Mouse (Mus musculus) MEL (cell line): Measurements from ENCODE around the gene Swt1. TPM values are rescaled to one million over a fixed set of nuclear protein-coding genes. Genes with fewer than 3 reads are reported as not detected.

Experiments
- DNase-seq: peaks from one replicate; pipeline ENCODE4 v3.0.0; 2011; ENCODE audit warnings: low read depth, low spot score
- H3K27ac ChIP-seq: 2 replicates; pipeline ENCODE4 v1.5.1; 2012; ENCODE audit warnings: low read depth, mild to moderate bottlenecking, control low read depth, low read length, moderate library complexity; ENCODE audit not compliant: control insufficient read depth
- H3K27me3 ChIP-seq, 2 experiments: fragments of 150-350 bp in 1 of 2; sonication (generic) in 1 of 2; 2 replicates each; pipeline ENCODE4 v1.6.1; 2012; ENCODE audit warnings: low read length in 2 of 2, mild to moderate bottlenecking in 2 of 2, improper control_type of control experiment in 1 of 2, moderate library complexity in 1 of 2; ENCODE audit not compliant: insufficient read depth in 2 of 2, control insufficient read depth in 1 of 2
- H3K36me3 ChIP-seq, 2 experiments: 2 replicates each; pipeline ENCODE4 v1.6.1; 2012 to 2014; ENCODE audit warnings: low read length in 2 of 2, improper control_type of control experiment in 1 of 2, inconsistent platforms in 1 of 2, mild to moderate bottlenecking in 1 of 2; ENCODE audit not compliant: insufficient read depth in 2 of 2, control insufficient read depth in 1 of 2
- H3K4me1 ChIP-seq, 2 experiments: fragments of 150-350 bp in 1 of 2; sonication (generic) in 1 of 2; 2 replicates each; pipeline ENCODE4 v1.6.1; 2012; ENCODE audit warnings: low read length in 2 of 2, improper control_type of control experiment in 1 of 2, mild to moderate bottlenecking in 1 of 2; ENCODE audit not compliant: insufficient read depth in 2 of 2, control insufficient read depth in 1 of 2
- H3K4me3 ChIP-seq, 2 experiments: fragments of 150-350 bp in 1 of 2; sonication (generic) in 1 of 2; 2 replicates each; pipeline ENCODE4 v1.5.1; 2012; ENCODE audit warnings: low read depth in 2 of 2, low read length in 2 of 2, mild to moderate bottlenecking in 2 of 2, moderate library complexity in 2 of 2, control low read depth in 1 of 2, improper control_type of control experiment in 1 of 2; ENCODE audit not compliant: control insufficient read depth in 1 of 2, insufficient read depth in 1 of 2
- H3K79me2 ChIP-seq: 2 replicates; pipeline ENCODE4 v1.6.1; 2012; ENCODE audit warnings: mild to moderate bottlenecking, low read length, moderate library complexity; ENCODE audit not compliant: control insufficient read depth, poor library complexity, insufficient read depth
- H3K9ac ChIP-seq: 2 replicates; pipeline ENCODE4 v1.6.1; 2012; ENCODE audit warnings: low read depth, mild to moderate bottlenecking, control low read depth, low read length, moderate library complexity; ENCODE audit not compliant: control insufficient read depth, poor library complexity, severe bottlenecking
- H3K9me3 ChIP-seq: fragments of 150-350 bp; sonication (generic); replicated peaks from 2 replicates; pipeline ENCODE4 v1.6.1; 2012; ENCODE audit warnings: mild to moderate bottlenecking, low read length, improper control_type of control experiment, moderate library complexity; ENCODE audit not compliant: insufficient read depth
- CTCF ChIP-seq, 3 experiments: IDR thresholded peaks in 2 of 3; conservative IDR thresholded peaks in 1 of 3; 2 replicates each; pipeline ENCODE4 v1.5.1; 2011 to 2012; ENCODE audit warnings: low read length in 3 of 3, low read depth in 2 of 3, mild to moderate bottlenecking in 2 of 3, improper control_type of control experiment in 1 of 3, inconsistent platforms in 1 of 3, mixed read lengths in 1 of 3, moderate library complexity in 1 of 3; ENCODE audit not compliant: control insufficient read depth in 1 of 3, insufficient read depth in 1 of 3, poor library complexity in 1 of 3, severe bottlenecking in 1 of 3
- E2F4 ChIP-seq: IDR thresholded peaks from 2 replicates; pipeline ENCODE4 v1.6.1; 2011; ENCODE audit warnings: low read depth, low read length, improper control_type of control experiment, borderline replicate concordance
- ETS1 ChIP-seq: IDR thresholded peaks from 2 replicates; pipeline ENCODE4 v1.6.1; 2012; ENCODE audit warnings: low read depth, mild to moderate bottlenecking, inconsistent platforms, low read length, improper control_type of control experiment, moderate library complexity
- HCFC1 ChIP-seq: IDR thresholded peaks from 2 replicates; pipeline ENCODE4 v1.6.1; 2012; ENCODE audit warnings: low read depth, mild to moderate bottlenecking, inconsistent platforms, low read length, improper control_type of control experiment, moderate library complexity
- JUND ChIP-seq: IDR thresholded peaks from 2 replicates; pipeline ENCODE4 v1.6.1; 2011; ENCODE audit warnings: low read depth, mild to moderate bottlenecking, improper control_type of control experiment, low read length
- KAT2A ChIP-seq: conservative IDR thresholded peaks from 2 replicates; pipeline ENCODE4 v1.6.1; 2012; ENCODE audit warnings: low read depth, low read length, improper control_type of control experiment, inconsistent platforms
- MAX ChIP-seq: IDR thresholded peaks from 2 replicates; pipeline ENCODE4 v1.6.1; 2011; ENCODE audit warnings: low read length, improper control_type of control experiment
- MXI1 ChIP-seq: IDR thresholded peaks from 2 replicates; pipeline ENCODE4 v1.6.1; 2011; ENCODE audit warnings: mild to moderate bottlenecking, low read depth, low read length, improper control_type of control experiment
- MYB ChIP-seq: IDR thresholded peaks from 2 replicates; pipeline ENCODE4 v1.6.1; 2011; ENCODE audit warnings: mild to moderate bottlenecking, low read depth, low read length, improper control_type of control experiment
- MYC ChIP-seq: IDR thresholded peaks from 2 replicates; pipeline ENCODE4 v1.6.1; 2011; ENCODE audit warnings: low read depth, mild to moderate bottlenecking, low read length, improper control_type of control experiment, moderate library complexity
- NELFE ChIP-seq: IDR thresholded peaks from 2 replicates; pipeline ENCODE4 v1.6.1; 2011; ENCODE audit warnings: low read depth, low read length, improper control_type of control experiment
- POLR2A ChIP-seq, 2 experiments: IDR thresholded peaks; 2 replicates each; pipeline ENCODE4 v1.6.1; 2011 to 2012; ENCODE audit warnings: low read length in 2 of 2, mild to moderate bottlenecking in 2 of 2, control low read depth in 1 of 2, improper control_type of control experiment in 1 of 2, low read depth in 1 of 2, moderate library complexity in 1 of 2; ENCODE audit not compliant: control insufficient read depth in 1 of 2, insufficient read depth in 1 of 2, poor library complexity in 1 of 2
- RAD21 ChIP-seq: IDR thresholded peaks from 2 replicates; pipeline ENCODE4 v1.6.1; 2011; ENCODE audit warnings: mild to moderate bottlenecking, low read depth, low read length, improper control_type of control experiment
- RCOR1 ChIP-seq: IDR thresholded peaks from 2 replicates; pipeline ENCODE4 v1.6.1; 2012; ENCODE audit warnings: low read depth, mild to moderate bottlenecking, inconsistent platforms, low read length, improper control_type of control experiment
- SIN3A ChIP-seq: IDR thresholded peaks from 2 replicates; pipeline ENCODE4 v1.6.1; 2012; ENCODE audit warnings: low read length, improper control_type of control experiment, inconsistent platforms
- SMC3 ChIP-seq: IDR thresholded peaks from 2 replicates; pipeline ENCODE4 v1.6.1; 2011; ENCODE audit warnings: low read depth, low read length, improper control_type of control experiment
- TAL1 ChIP-seq: IDR thresholded peaks from 2 replicates; pipeline ENCODE4 v1.6.1; 2012; ENCODE audit warnings: mild to moderate bottlenecking, inconsistent platforms, low read length, moderate library complexity, mixed read lengths
- UBTF ChIP-seq: IDR thresholded peaks from 2 replicates; pipeline ENCODE4 v1.6.1; 2012; ENCODE audit warnings: low read depth, mild to moderate bottlenecking, inconsistent platforms, low read length, improper control_type of control experiment, moderate library complexity, borderline replicate concordance; ENCODE audit not compliant: insufficient read depth
- USF1 ChIP-seq: IDR thresholded peaks from 2 replicates; pipeline ENCODE4 v1.6.1; 2014; ENCODE audit warnings: low read depth, mild to moderate bottlenecking, inconsistent platforms, low read length, improper control_type of control experiment, moderate library complexity
- USF2 ChIP-seq, 2 experiments: IDR thresholded peaks; 2 replicates each; pipeline ENCODE4 v1.6.1; 2011 to 2012; ENCODE audit warnings: improper control_type of control experiment in 2 of 2, low read length in 2 of 2, borderline replicate concordance in 1 of 2, inconsistent platforms in 1 of 2, low read depth in 1 of 2, mild to moderate bottlenecking in 1 of 2; ENCODE audit not compliant: insufficient read depth in 1 of 2
- ZC3H11A ChIP-seq: IDR thresholded peaks from 2 replicates; pipeline ENCODE4 v1.6.1; 2012; ENCODE audit warnings: low read depth, mild to moderate bottlenecking, inconsistent platforms, low read length, improper control_type of control experiment
- ZNF384 ChIP-seq: IDR thresholded peaks from 2 replicates; pipeline ENCODE4 v1.6.1; 2012; ENCODE audit warnings: low read depth, mild to moderate bottlenecking, inconsistent platforms, low read length, improper control_type of control experiment
- polyA plus RNA-seq, 2 experiments: library from polyadenylated mRNA; stranded (reverse) in 1 of 2; unstranded in 1 of 2; fragments of >175 nt in 1 of 2; fragments of >200 nt in 1 of 2; gene quantifications; 2 replicates each; pipeline versions ENCODE4 v1.2.1 to v1.2.4; 2012; ENCODE audit warnings: low replicate concordance in 2 of 2, low read depth in 1 of 2; ENCODE audit not compliant: insufficient read length in 2 of 2, insufficient read depth in 1 of 2, missing spikeins in 1 of 2
- total RNA-seq: library from RNA; depleted of rRNA; stranded (reverse); fragments of 300-350 nt; gene quantifications from 2 replicates; pipeline ENCODE4 v1.2.3, GENCODE M21; 2012

The Swt1 gene
- total and polyA plus RNA-seq, 3 experiments, result 13.5 to 13.7 TPM; not detected in 1

DNA sequence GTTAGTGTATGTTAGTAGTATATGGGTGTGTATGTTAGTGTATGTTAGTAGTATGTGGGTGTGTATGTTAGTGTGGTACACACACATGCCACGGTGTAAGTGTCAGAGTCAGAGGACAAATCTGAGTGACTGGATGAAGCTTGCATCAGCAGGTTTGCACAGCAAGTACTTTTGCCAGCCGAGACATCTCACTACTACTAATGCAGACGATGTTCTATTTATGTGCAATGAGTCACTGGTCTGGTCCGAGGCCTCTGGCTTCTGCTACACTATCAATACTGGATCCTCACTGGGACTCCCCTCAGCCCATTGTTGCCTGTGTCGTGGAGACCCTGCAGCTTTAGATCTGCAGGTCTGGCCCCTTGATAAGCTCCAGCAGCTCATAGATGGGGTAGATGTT, 56.7 kb downstream of the Swt1 start:
- no peak for TF ChIP-seq KAT2A
- TF ChIP-seq SIN3A, result no peak
- no peak for TF ChIP-seq MYC
- no peak for TF ChIP-seq MXI1
- TF ChIP-seq USF2 (IDR thresholded peaks at IDR 0.05; ENCODE audit: borderline replicate concordance in 1 of 2, insufficient read depth in 1 of 2, low read depth in 1 of 2, low read length in 2 of 2), result no peak
- TF ChIP-seq MAX, result no peak
- no peak for DNase-seq
- Histone ChIP-seq H3K79me2 (no peaks in the 10 kb centered on the region), H3K27ac (no peak overlapping the region), H3K9me3 (no peaks in the 10 kb centered on the region), H3K27me3 (no peaks in the 10 kb centered on the region), H3K4me1 (no peaks in the 10 kb centered on the region), H3K36me3 (peaks cover 0 to 12% of the 10 kb centered on the region in 2 experiments; a peak in 2 of 4 replicates), H3K4me3 (no peak overlapping the region), H3K9ac (no peak overlapping the region)

DNA sequence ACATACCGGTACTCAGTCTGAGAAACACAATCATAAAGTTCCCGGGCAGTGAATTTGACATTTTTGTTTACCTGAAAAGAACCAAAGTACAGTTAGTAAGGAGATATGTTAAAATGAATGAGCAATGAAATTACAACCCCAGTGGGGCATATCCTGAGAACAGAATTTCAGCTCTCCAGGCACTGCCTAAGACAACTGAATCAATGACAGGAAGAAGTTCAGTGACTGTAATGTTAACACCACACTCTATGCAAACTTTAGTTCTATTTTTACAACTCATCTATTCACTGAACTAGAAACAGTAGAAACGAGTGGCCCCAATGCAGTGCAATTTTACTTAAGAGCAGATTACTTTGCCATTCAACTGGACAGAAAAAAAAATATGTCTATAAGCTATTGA, 57.7 kb downstream of the Swt1 start:
- Histone ChIP-seq H3K9me3 (no peaks in the 10 kb centered on the region), H3K4me3 (no peak overlapping the region), H3K27ac (no peak overlapping the region), H3K4me1 (no peaks in the 10 kb centered on the region), H3K36me3 (peaks cover 0 to 12% of the 10 kb centered on the region in 2 experiments; a peak in 2 of 4 replicates), H3K79me2 (no peaks in the 10 kb centered on the region), H3K27me3 (no peaks in the 10 kb centered on the region), H3K9ac (no peak overlapping the region)
- TF ChIP-seq NELFE, result no peak
- no peak for TF ChIP-seq USF1
- no peak for TF ChIP-seq ETS1
- TF ChIP-seq UBTF, result no peak
- TF ChIP-seq TAL1, result no peak
- no peak for TF ChIP-seq KAT2A
- TF ChIP-seq HCFC1, result no peak
- no peak for TF ChIP-seq SMC3
- TF ChIP-seq JUND, result no peak
- no peak for TF ChIP-seq RCOR1
- no peak for TF ChIP-seq ZC3H11A
- no peak for TF ChIP-seq MAX
- no peak for TF ChIP-seq SIN3A
- no peak for TF ChIP-seq RAD21
- no peak for TF ChIP-seq ZNF384
- TF ChIP-seq POLR2A (IDR thresholded peaks at IDR 0.05; ENCODE audit: control insufficient read depth in 1 of 2, insufficient read depth in 1 of 2, low read depth in 1 of 2, low read length in 2 of 2, poor library complexity in 1 of 2), result no peak
- no peak for TF ChIP-seq MYB
- no peak for TF ChIP-seq E2F4
- TF ChIP-seq CTCF (IDR thresholded peaks at IDR 0.05 in 2 of 3, conservative IDR thresholded peaks at IDR 0.05 in 1 of 3; ENCODE audit: control insufficient read depth in 1 of 3, insufficient read depth in 1 of 3, low read depth in 2 of 3, low read length in 3 of 3, poor library complexity in 1 of 3, severe bottlenecking in 1 of 3), result no peak
- TF ChIP-seq USF2 (IDR thresholded peaks at IDR 0.05; ENCODE audit: borderline replicate concordance in 1 of 2, insufficient read depth in 1 of 2, low read depth in 1 of 2, low read length in 2 of 2), result no peak
- no peak for DNase-seq
